Mouse (Mus musculus) naive thymus-derived CD4-positive, alpha-beta T cell, adult 2 months (primary cell): ENCODE measurements around the gene Tnks2.
A peak's percentile ranks its signal among the peaks of the same experiment; 100 is the strongest.

Experiments used
- DNase-seq: peaks from one replicate; pipeline ENCODE4 v3.0.0-alpha.2; 2011; ENCODE audit warnings: low read depth

Tnks2 gene

GRCm38 (mm10) chr19:36897778-36898177 lies 63.7 kb downstream of the Tnks2 start:
- DNase-seq = peak; percentile 41

GRCm38 (mm10) chr19:36903377-36903776 lies 69.3 kb downstream of the Tnks2 start:
- DNase-seq = no peak

- no peak for DNase-seq
Measured at GRCm38 (mm10) chr19:36904211-36905007, 70.4 kb downstream of the Tnks2 start.

- DNase-seq = no peak
Measured at GRCm38 (mm10) chr19:36909150-36909549, 75.1 kb downstream of the Tnks2 start.

GRCm38 (mm10) chr19:36909676-36910292 lies 75.8 kb downstream of the Tnks2 start:
- peak; percentile 82 for DNase-seq

- DNase-seq = no peak
Measured at GRCm38 (mm10) chr19:36910424-36911045, 76.5 kb downstream of the Tnks2 start.

GRCm38 (mm10) chr19:36913064-36913463 lies 79.0 kb downstream of the Tnks2 start:
- no peak for DNase-seq

- no peak for DNase-seq
Measured at GRCm38 (mm10) chr19:36916206-36916605, 82.2 kb downstream of the Tnks2 start.

- DNase-seq = no peak
Measured at GRCm38 (mm10) chr19:36916876-36917389, 82.9 kb downstream of the Tnks2 start.

- peak; percentile 79 for DNase-seq
Measured at GRCm38 (mm10) chr19:36918441-36919301, 84.6 kb downstream of the Tnks2 start.

- peak; percentile 63 for DNase-seq
Measured at GRCm38 (mm10) chr19:36919466-36919865, 85.4 kb downstream of the Tnks2 start, which contains the start of gene Fgfbp3. Gene Fgfbp3, minus strand, starts transcription at chr19:36919615.

GRCm38 (mm10) chr19:36922015-36922414 lies 88.0 kb downstream of the Tnks2 start:
- peak; percentile 81 for DNase-seq

GRCm38 (mm10) chr19:36922936-36923335 lies 88.9 kb downstream of the Tnks2 start:
- DNase-seq = no peak

- peak; percentile 96 for DNase-seq
Measured at GRCm38 (mm10) chr19:36925671-36926552, 91.9 kb downstream of the Tnks2 start, which contains the start of gene Btaf1. Gene Btaf1, plus strand, starts transcription at chr19:36926079.

GRCm38 (mm10) chr19:36926553-36927236 lies 92.7 kb downstream of the Tnks2 start:
- DNase-seq = no peak

- DNase-seq = no peak
Measured at GRCm38 (mm10) chr19:36927800-36928361, 93.8 kb downstream of the Tnks2 start.

- DNase-seq = no peak
Measured at GRCm38 (mm10) chr19:36929816-36930215, 95.8 kb downstream of the Tnks2 start.

- no peak for DNase-seq
Measured at GRCm38 (mm10) chr19:36932097-36932496, 98.1 kb downstream of the Tnks2 start.

GRCm38 (mm10) chr19:36932613-36933012 lies 98.6 kb downstream of the Tnks2 start:
- DNase-seq = peak; percentile 56

GRCm38 (mm10) chr19:36936285-36936684 lies 102.3 kb downstream of the Tnks2 start:
- no peak for DNase-seq
